Mouse (Mus musculus): ENCODE measurements at regions not wholly inside any gene's neighbourhood (a gene's known extent, or its start where the extent isn't known, plus 50 kb on each side); places are given as distances from the start of the nearest gene placed in this dataset.
A peak's percentile ranks its signal among the peaks of the same experiment; 100 is the strongest.

GRCm38 (mm10) chr3:53393945-53394344 lies 69.2 kb downstream of the Nhlrc3 start:
- no peak for DNase-seq

GRCm38 (mm10) chr3:53381704-53382581 lies 81.2 kb downstream of the Nhlrc3 start:
- no peak for DNase-seq

GRCm38 (mm10) chr3:53379519-53380181 lies 83.5 kb downstream of the Nhlrc3 start:
- DNase-seq, result peak; percentile 15

GRCm38 (mm10) chr3:53376864-53377447 lies 86.2 kb downstream of the Nhlrc3 start:
- peak; percentile 63 to 71 for DNase-seq

- no peak for DNase-seq
Measured at GRCm38 (mm10) chr3:53372887-53373286, 90.2 kb downstream of the Nhlrc3 start.

GRCm38 (mm10) chr3:53371910-53372309 lies 91.2 kb downstream of the Nhlrc3 start:
- peak; percentile 8 to 9 for DNase-seq

- no peak for DNase-seq
Measured at GRCm38 (mm10) chr3:53361202-53361601, 101.9 kb downstream of the Nhlrc3 start.

- DNase-seq, result no peak
Measured at GRCm38 (mm10) chr3:53353693-53354092, 109.4 kb downstream of the Nhlrc3 start.

GRCm38 (mm10) chr3:53353282-53353681 lies 109.8 kb downstream of the Nhlrc3 start:
- DNase-seq, result no peak

- DNase-seq, result no peak
Measured at GRCm38 (mm10) chr3:53343638-53344037, 119.5 kb downstream of the Nhlrc3 start.

- DNase-seq, result no peak
Measured at GRCm38 (mm10) chr3:53341304-53342206, 121.6 kb downstream of the Nhlrc3 start.

- DNase-seq, result no peak
Measured at GRCm38 (mm10) chr3:53338571-53338970, 124.6 kb downstream of the Nhlrc3 start.

- no peak for DNase-seq
Measured at GRCm38 (mm10) chr3:53334051-53334450, 129.1 kb downstream of the Nhlrc3 start.

- DNase-seq, result no peak
Measured at GRCm38 (mm10) chr3:53329528-53329927, 133.6 kb downstream of the Nhlrc3 start.

- DNase-seq, result no peak
Measured at GRCm38 (mm10) chr3:53327424-53327823, 135.7 kb downstream of the Nhlrc3 start.

- no peak for DNase-seq
Measured at GRCm38 (mm10) chr3:53326967-53327366, 136.2 kb downstream of the Nhlrc3 start.

- DNase-seq, result no peak
Measured at GRCm38 (mm10) chr3:53325080-53325479, 138.1 kb downstream of the Nhlrc3 start.

GRCm38 (mm10) chr3:53324386-53324785 lies 138.7 kb downstream of the Nhlrc3 start:
- no peak for DNase-seq

- DNase-seq, result no peak
Measured at GRCm38 (mm10) chr3:53315449-53315848, 147.7 kb downstream of the Nhlrc3 start.

All from layer of hippocampus, postnatal 36 days (tissue).